Mouse (Mus musculus) neutrophil, adult 5-6 weeks (primary cell): ENCODE results near the gene Zim1. TPM values are rescaled to one million over a fixed set of nuclear protein-coding genes. Genes with fewer than 3 reads are reported as not detected.

Experiments used
- ATAC-seq: fragments of 151-379, 151-347 bp; 2 replicates; pipeline ENCODE4 v1.8.0; 2017; ENCODE audit warnings: mild to moderate bottlenecking, moderate TSS enrichment; ENCODE audit not compliant: insufficient number of reproducible peaks, poor library complexity, low FRiP score, severe bottlenecking; ENCODE audit errors: extremely low read depth
- total RNA-seq: library from RNA; stranded (forward); fragments of 200-1000 nt; gene quantifications from 2 replicates; pipeline ENCODE4 v1.2.3, GENCODE M21; 2017

The Zim1 gene
- total RNA-seq, 1 experiment from 2014 or later, result not detected

DNA sequence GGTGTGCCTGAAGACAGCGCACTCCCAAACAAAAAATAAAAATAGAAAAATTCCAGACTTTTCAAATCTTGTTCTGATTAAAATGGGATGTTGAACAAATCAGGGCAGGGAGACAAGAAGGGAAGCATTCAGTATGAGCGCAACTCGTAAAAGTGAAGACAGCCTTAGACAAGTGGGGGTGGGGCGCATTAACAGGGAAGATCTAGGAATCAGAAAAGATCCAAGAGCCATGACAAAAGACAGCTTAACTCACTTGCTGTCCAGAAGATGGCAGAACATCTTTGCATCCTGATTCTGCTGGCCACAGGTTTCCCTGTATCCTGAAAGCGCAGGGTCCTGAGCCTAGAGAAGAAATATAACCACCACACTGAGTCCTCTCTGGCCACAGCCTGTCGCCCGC is 37.6 kb downstream of the Zim1 start:
- no peak for ATAC-seq

DNA sequence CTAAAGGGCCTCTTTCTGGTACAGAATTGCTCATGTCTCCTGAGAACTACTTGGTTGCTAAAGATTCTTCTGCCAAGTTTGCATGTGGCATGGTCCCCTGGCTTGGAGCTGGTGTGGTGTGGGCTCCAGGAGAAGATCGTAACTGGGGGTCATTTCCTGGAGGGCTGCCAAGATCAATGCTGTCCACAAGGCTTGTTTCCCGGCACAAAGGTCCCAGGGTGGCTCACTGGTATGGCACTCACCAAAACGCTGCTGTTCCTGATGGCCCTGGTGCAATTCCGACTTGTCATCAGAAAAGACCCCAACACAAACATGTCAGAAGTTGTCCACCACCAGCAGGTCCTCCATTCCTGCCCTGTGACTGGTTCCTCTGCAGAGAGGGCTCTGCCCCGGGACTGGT is 44.1 kb downstream of the Zim1 start:
- ATAC-seq, result no peak

DNA sequence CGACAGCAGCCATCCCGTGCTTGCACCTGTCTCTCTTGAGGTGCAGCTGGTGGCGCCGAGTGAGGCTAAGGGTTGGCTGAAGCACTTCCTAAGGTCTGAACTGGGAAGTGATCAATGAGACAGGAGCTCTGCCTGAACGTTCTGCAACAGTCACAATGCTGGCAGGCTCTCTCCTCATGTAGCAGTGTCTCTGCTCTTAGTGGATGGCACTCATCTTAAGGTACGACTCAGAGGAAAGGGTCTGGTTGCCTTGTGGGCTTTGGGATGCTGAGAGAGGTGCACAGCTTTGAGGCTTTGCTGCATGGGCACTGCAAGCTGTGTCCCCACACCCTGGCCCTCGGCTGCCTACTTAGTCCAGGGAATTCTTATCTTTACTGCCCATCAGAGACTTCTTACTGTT is 45.0 kb downstream of the Zim1 start:
- ATAC-seq, result no peak

DNA sequence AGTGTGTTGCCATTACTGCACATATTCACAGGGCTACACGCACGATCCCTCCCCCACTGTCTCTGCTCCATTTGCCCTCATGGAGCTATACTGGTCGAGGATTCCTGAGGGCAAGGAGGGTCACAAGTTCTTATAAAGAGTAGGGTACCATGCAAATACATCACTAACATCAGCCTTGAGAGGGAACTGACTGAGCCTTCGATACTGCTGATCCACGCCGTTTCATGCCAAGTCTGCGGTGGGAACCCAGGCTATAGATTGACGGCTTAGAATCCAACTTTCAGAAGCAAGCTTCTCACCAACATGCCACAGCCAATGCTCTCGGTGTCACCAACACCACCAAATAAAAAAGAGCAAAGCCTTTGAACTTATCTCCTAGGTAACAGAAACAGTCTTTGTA is 45.7 kb downstream of the Zim1 start:
- no peak for ATAC-seq

DNA sequence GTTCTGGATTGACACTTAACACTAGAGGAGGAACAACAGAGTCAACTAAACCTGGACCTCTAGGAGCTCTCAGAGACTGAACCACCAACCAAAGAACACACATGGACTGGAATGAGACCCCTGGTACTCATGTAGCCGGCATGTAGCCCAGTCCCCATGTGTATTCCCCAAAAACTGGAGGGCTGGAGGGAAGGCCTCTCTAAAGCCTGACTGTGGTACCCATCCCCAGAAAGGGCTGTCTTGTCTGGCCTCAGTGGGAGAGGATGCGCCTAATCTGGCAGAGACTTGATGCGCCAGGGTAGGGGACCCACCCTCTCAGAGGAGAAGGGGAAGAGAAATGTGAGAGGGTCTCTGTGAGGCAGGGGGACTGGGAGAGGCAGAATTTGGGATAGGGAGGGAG is 50.4 kb downstream of the Zim1 start:
- ATAC-seq, result no peak

DNA sequence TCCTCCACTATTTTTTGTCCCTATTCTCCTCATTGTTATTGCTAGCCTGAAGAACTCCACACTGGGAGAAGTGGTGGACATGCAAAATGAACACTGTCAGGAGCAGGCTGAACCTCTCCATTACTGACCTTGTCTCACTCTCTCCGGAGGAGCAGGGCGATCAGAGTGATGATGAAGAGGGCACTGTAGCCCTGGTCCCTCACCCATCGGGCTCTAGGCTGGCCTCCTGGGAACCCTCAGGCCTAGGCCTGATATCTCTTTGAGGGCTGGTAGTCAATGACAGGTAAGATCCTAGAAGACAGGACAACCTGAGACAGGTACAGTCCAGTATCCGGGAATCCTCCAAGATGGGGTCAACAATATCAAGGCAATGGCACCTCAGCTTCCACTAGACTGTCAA is 58.2 kb downstream of the Zim1 start:
- ATAC-seq, result no peak

DNA sequence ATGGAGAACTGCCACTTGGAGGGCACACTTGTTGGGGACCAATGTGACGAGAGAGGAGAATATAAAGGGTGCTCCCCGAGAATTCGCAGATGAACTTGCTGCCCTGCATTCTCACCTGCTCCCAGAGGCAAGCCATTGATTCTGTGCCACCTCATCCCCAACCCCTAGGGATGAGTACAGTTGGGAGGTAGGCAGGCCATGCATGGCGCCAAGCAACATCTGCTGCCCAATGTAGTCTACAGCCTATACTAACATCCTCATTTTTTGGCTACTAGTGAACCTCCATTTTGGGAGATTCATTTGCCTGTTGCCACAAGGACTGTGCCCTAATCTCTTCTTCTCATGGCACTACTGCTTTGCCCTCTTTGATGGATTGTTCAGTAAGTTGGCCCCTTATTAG is 59.5 kb downstream of the Zim1 start:
- ATAC-seq, result no peak

DNA sequence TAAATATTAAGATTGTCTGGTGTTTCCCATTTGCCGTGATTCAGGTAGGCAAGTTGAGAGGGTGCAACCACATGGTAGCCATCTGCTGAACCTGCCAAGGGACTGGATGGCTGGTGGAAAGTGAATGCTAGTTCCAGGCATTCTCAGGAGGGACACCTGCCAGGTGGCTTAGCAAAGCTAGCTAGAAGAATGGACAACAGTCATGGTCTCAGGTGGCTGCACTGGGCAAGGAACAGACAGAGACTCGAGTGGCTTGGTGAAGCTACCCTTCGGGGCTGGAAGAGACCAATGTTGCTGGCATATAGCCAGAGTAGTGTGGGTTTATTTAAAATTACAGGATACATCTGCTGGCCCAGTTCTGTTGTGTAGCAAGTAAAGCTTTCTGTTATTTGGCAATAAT is 60.4 kb downstream of the Zim1 start:
- ATAC-seq, result no peak

Other genes starting within 250 kb of the Zim1 start
- gene Olfr1336, start 240.3 kb downstream of the Zim1 start, total RNA-seq, result not detected in 2 replicates
- gene Olfr1346, start 229.3 kb downstream of the Zim1 start, total RNA-seq, result not detected in 2 replicates
- not detected in 2 replicates for gene Olfr5, start 209.5 kb downstream of the Zim1 start, total RNA-seq
- not detected in 2 replicates for gene Olfr1347, start 196.7 kb downstream of the Zim1 start, total RNA-seq
- not detected in 2 replicates for gene Olfr1348, start 187.7 kb downstream of the Zim1 start, total RNA-seq
- gene Olfr1349, start 173.5 kb downstream of the Zim1 start, total RNA-seq, result not detected in 2 replicates
- gene Olfr1350, start 131.6 kb downstream of the Zim1 start, total RNA-seq, result not detected in 2 replicates
- gene Peg3, start 34.0 kb upstream of the Zim1 start, total RNA-seq, result not detected in 2 replicates
- gene Usp29, start 34.1 kb upstream of the Zim1 start, total RNA-seq, result not detected in 2 replicates